Mouse (Mus musculus) frontal cortex, postnatal 10 days (tissue): Measurements from ENCODE around the gene Mx1.

ENCODE experiments used
- DNase-seq, 2 experiments: peaks; one replicate each; pipeline ENCODE4 v3.0.0; 2022; ENCODE audit warnings: low spot score in 2 of 2, mixed read lengths in 1 of 2

The Mx1 gene

GRCm38 (mm10) chr16:97443670-97444263 lies 18.9 kb downstream of the Mx1 start:
- no peak for DNase-seq

GRCm38 (mm10) chr16:97441967-97442366 lies 20.7 kb downstream of the Mx1 start:
- peak in 1 of 2 experiments; percentile 21 for DNase-seq

GRCm38 (mm10) chr16:97438191-97438590 lies 24.5 kb downstream of the Mx1 start:
- no peak for DNase-seq

DNA sequence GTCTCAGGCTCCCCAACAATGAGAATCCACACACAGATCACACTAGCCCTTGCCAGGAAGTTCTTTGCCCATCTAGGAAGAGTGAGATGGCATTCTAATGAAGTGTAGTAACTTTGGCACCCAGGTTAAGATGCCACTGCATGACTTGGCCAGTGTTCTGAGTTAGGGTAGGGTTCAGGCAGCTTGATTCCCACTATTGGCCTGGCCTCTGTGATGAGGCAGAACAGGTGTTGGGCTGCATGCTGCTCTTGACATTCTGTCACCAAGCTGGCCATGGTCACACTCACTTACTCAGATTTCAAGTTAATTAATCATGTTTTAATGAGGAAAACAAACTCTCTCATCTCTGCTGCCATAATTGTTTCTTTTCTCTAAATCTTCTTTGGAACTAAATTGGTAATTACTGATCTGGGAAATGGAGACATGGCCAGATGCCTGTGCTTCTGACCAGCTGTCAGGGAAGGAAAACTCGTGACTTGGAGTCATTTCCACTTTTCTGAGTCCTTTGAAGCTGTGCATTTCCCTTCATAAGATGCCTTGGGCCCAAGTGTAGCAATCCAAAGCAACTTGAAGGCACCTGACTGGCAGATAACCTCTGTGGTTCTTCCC lies 25.2 kb downstream of the Mx1 start:
- DNase-seq: no peak

GRCm38 (mm10) chr16:97434206-97434605 lies 28.5 kb downstream of the Mx1 start:
- DNase-seq: no peak

GRCm38 (mm10) chr16:97431328-97431727 lies 31.4 kb downstream of the Mx1 start:
- DNase-seq: peak; percentile 19 to 22

DNA sequence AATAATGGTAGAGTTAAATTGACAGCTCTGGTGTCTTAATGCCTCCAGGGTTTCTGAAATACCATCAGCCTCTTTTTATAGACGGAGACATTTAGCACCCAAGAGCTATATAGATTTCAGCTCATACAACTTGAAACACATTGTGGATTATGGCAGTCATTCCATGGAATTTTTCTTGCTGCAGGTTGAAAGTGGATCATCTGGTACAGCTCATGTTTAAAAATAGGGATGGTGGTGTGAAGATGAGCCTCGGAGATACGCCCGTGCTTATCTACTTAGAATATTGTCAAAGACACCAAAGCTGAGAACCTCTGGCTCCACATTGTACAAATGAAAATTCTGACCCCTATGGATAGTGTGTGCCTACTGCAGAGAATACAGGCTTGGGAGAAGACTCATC lies 32.6 kb downstream of the Mx1 start:
- DNase-seq: peak in 1 of 2 experiments; percentile 14

DNA sequence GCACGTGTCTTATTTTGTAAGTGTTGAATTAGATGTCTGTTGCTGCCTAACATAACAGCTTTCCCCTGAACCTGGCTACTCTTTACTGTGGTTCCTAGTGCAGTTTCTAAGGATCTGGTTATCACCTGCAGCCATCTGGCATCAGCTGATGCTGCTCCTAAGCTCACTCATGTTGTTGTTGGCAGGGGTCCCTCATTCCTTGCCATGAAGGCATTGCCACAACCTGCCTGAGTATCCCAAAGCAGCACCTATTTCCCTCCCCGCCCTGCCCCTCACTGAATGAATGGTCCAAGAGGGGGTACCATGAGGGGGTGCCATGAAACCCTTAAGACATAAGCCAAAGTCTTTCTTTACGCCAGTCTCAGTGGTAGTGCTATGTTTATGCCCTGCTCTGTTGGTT lies 34.7 kb downstream of the Mx1 start:
- no peak for DNase-seq

GRCm38 (mm10) chr16:97423627-97424026 lies 39.1 kb downstream of the Mx1 start:
- DNase-seq: no peak

- no peak for DNase-seq
Measured at GRCm38 (mm10) chr16:97421671-97422070, 41.0 kb downstream of the Mx1 start.

- peak in 1 of 2 experiments; percentile 19 for DNase-seq
Measured at GRCm38 (mm10) chr16:97418749-97419453, 43.8 kb downstream of the Mx1 start.

DNA sequence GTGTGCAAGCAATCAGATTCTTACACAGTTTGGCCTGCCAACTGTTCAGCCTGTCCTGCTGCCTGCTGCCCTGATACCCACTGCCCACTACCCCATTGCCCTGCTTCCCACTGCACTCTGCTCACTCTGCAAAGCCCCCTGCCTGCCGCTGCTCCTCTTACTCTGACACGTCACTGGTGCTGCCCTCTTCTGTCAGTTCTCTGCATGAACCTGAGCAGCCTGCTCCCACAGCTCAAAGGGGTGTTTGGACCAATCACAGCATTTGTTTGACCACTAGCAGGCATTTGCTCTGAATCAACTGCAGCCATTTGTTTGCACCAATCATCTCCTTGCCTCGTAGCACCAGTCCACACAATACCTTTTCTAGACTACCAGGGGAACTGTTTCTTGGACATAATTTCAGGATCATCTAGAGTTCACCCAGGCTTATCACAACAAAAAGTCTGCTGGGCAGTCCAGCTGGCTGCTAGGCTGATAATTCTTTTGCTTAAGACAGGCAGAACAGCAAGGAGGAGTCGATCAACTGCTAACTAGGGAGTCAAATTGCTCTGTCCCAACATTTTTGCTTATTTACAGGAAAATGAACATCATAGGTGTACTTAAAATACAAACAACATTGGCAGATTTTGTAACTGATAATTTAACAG lies 44.7 kb downstream of the Mx1 start:
- peak; percentile 17 to 48 for DNase-seq

DNA sequence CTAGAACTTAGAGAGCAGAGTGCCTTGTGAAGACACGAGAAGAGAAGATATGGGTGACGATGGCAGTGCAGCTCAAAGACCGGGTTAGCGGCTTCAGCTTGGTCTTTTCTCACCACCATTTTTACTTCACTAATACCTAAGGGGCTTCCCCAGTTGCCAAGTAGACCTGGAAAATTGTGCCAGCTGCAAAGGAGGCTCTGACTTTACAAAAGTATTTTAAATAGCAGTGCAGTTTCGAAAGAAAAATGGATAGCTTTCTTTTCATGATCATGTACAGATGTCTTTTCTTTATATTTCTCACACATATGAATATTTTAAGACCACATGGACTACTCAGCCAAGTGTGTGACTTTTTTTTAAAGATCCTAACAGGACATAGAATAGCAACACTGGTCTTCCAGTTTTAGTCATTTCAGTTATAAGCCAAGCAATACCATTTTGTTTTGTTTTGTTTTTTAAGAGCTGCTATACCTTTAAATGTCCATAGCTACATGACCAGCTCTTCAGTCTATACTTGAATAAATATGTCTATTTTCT lies 57.2 kb downstream of the Mx1 start:
- no peak for DNase-seq

DNA sequence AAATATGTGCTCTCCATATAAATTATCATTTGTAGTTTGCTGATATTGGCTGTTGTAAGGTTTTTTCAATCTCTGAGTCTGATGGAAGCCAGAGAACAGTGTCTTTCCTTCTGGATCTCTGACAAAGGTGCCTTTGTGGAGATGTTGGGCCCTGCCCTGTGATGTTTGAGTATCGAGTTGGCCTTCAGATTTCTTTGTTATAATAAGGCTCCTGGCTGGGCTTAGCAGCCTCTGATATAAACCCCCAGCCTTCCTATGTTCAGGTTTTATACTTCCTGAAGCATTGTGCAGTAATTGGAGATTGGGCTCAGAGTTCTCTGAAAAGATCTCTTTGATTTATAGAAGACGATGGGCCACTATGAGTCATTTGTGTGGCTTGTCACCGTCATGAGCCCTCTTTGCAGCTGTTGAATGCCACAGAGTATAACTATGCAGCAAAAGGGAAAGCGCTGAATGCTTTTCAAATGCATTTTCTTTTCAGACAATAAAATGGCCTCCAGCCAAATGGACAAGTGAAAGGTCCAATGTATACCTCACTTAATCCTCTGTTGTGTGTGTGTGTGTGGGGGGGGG lies 60.4 kb downstream of the Mx1 start:
- DNase-seq: no peak

- DNase-seq: no peak
Measured at GRCm38 (mm10) chr16:97401741-97402140, 61.0 kb downstream of the Mx1 start.

- no peak for DNase-seq
Measured at GRCm38 (mm10) chr16:97399991-97400390, 62.7 kb downstream of the Mx1 start.

DNA sequence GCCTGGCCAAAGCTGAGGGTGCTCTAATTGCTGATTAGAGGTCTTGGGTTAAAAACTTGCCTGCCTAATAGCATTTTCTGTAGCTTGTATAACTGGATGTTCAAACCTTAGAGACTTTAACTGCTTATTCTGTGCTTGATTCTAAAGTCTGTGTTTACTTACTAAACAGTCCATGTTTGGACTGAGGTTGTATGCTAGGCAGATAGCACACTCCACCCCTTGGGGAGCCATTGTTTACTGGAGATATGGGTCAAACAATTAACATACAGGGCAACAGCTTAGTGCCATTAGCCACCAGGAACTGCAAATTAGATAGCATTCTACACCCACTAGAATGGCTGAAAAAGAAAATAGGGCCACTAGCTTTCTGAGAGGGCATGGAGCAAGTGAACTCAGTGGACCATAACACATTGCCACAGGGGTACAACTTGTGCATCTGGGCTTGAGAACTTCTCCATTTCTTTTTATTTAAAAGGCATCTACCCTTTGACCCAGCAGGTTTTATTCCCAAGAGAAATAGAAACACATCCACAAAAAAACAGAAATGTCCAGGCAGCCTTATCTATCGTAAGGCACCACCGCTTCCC lies 64.7 kb downstream of the Mx1 start:
- no peak for DNase-seq
